Mouse (Mus musculus): ENCODE data around the gene Kcng4.

Gene Kcng4

GRCm38 (mm10) chr8:119615096-119615495 is 20.4 kb downstream of the Kcng4 start:
- DNase-seq (ENCODE audit: low spot score), result no peak

- DNase-seq (ENCODE audit: low spot score), result no peak
Measured at GRCm38 (mm10) chr8:119612471-119612870, 23.0 kb downstream of the Kcng4 start, which contains the start of gene Adad2. Gene Adad2, plus strand, starts transcription at chr8:119612747.

- no peak for DNase-seq (ENCODE audit: low spot score)
Measured at GRCm38 (mm10) chr8:119606224-119606623, 29.3 kb downstream of the Kcng4 start.

DNA sequence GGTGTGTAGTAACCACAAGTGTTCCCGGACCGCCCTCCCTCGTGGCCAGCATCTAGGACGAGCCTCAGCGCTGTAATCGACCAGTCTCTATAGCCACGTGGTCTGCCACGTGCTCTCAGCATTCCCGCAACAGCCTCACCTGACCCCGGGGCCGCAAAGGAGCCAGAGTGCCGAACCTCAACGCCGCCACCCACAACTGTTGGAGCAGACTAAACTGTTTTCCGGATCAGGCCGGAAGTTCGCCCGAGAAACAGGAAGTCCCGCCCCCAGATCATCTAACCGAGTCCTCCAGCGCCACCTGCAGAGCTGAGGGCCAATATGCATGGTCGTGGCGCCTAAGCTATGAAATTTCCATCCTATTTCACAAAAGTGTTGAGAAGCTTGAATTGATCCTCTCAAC is 30.5 kb downstream of the Kcng4 start, which contains the start of gene Taf1c:
Gene Taf1c (minus strand): TSS at position 227 of the 400 bp plus-strand sequence.
- DNase-seq (ENCODE audit: low spot score), result peak; percentile 96

DNA sequence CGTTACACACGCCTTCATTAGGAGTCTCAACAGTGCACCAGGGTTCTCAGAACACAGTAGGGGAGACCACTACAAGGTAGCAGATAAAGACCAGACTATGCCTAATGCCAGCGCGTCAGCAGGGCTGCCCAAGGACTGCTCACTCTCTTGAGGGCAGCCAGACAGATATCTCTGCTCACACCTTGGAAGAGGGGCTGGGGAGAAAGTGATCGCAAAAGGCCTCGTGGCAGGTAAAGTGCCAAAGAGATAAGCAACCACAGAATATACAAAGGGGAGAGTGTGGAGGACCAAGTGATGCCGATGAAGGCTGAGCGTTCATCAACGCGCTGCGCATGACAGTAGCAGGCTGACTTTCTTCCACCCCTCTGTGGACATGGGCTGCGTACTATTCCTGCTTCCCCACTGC is 31.1 kb downstream of the Kcng4 start:
- DNase-seq (ENCODE audit: low spot score), result no peak

- no peak for DNase-seq (ENCODE audit: low spot score)
Measured at GRCm38 (mm10) chr8:119603771-119604170, 31.7 kb downstream of the Kcng4 start.

- DNase-seq (ENCODE audit: low spot score), result no peak
Measured at GRCm38 (mm10) chr8:119591456-119591855, 44.0 kb downstream of the Kcng4 start.

DNA sequence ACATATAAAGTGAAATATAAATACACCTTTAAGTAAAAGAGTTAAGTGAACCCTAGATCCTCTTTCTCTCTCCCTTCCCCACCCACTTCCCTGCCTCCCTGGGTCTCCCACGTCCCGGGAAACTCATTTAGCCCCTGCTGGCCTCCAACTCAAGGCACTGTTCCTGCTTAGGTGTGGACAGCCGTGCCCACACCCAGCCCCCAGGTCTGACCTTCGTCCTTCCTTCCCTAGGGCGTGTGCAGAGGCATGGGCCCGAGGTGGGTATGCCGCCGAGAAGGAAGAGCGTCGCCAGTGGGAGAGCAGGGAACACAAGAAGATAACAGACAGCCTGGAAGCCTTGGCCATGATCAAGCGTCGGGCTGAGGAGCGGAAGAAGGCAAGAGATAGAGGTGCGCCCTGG is 45.1 kb downstream of the Kcng4 start:
- no peak for DNase-seq (ENCODE audit: low spot score)

GRCm38 (mm10) chr8:119588844-119589243 is 46.6 kb downstream of the Kcng4 start:
- peak; percentile 64 for DNase-seq (ENCODE audit: low spot score)

DNA sequence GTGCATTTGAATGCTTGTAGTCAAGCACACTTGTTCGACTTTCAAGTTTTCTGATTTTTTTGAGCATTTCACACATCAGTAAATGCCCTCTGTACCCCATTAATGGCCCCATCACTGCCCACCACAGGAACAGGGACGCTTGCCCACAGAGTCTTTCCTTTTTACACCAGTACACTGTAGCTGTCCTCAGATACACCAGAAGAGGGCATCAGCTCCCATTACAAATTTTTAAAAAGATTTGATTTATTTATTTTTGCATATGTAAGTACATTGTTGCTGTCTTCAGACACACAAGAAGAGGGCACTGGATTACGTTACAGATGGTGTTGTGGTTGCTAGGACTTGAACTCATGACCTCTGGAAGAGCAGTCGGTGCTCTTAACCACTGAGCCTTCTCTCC is 47.2 kb downstream of the Kcng4 start:
- no peak for DNase-seq (ENCODE audit: low spot score)

DNA sequence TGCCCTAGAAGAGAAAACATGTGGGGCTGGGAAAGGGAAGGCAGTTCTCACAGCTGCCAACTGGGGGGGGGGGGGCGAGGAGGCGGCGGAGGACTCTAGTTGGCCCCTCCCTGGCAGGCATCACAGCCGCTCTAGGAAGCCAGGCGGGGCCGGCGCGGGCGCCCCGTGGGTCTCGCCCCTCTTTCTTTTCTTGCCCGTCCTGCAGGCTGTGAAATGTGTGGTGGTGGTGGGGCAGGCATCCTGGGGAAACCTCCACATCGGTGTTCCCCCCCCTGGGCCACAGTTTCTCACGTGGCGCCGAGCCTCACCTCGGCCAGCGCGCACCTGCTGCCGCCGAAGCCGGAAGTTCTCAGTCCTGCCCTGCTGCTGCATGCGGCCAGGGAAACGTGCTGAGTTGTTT is 49.6 kb downstream of the Kcng4 start:
- no peak for DNase-seq (ENCODE audit: low spot score)

DNA sequence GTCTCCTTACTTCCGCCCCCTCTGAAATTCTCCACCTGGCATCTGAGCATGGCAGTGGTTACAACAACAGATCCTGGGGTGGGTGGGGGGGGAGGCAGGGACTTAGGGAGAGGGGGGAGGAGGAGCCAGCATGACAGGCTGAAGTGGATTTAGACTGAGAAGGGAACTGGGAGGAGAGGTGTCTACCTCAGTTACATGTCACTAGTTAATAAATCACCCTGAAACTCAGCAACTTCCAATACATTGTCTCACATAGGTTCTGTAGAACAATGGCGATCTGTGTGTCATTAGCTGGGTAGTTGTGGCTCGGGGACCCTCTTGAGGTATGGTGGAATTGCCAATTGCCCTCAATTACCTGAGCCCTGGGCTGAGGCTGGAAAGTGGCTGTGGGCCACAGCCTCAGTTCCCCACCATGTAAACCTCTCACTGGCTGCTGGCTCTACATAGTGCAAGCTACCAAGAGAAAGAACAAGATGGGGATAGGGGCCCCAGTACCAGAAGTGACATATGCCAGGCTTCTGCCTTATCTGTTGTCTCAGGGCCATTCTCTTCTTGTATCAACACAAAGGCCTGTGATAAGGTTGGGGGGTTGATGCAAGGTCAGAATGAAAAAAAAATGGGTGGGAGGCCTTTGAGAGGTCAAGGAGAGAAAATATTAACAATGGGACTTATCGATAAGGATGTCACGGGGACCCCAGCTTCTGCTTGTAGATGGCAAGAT is 54.9 kb downstream of the Kcng4 start:
- DNase-seq (ENCODE audit: low spot score), result no peak

GRCm38 (mm10) chr8:119579096-119579495 is 56.4 kb downstream of the Kcng4 start:
- DNase-seq (ENCODE audit: low spot score), result no peak

DNA sequence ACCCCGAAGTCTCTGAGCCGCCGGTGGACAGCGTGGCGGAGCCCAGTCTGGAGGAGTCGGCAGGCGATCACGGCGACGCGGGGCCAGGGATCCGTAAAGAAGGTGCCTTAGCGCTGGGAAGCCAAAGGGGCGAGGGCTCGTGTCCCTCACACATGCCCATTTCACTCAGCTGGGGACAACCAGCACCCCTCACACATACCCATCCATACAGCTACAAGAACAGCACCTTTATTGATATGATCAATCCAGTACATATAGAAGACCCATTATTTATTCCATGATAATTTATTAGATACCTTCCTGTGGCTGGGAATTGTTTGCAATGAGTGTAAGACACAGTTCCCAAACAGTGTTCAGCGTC is 60.1 kb downstream of the Kcng4 start:
- DNase-seq (ENCODE audit: low spot score), result no peak

GRCm38 (mm10) chr8:119574437-119575365 is 60.8 kb downstream of the Kcng4 start, which contains the start of the genes Hsdl1 and Dnaaf1:
Gene Hsdl1, minus strand, starts transcription at chr8:119575183.
Gene Dnaaf1, plus strand, starts transcription at chr8:119575235.
- DNase-seq (ENCODE audit: low spot score), result peak; percentile 95
